10 mouse cellular contexts compared by ENCODE assay signal in the genomic region with DNA sequence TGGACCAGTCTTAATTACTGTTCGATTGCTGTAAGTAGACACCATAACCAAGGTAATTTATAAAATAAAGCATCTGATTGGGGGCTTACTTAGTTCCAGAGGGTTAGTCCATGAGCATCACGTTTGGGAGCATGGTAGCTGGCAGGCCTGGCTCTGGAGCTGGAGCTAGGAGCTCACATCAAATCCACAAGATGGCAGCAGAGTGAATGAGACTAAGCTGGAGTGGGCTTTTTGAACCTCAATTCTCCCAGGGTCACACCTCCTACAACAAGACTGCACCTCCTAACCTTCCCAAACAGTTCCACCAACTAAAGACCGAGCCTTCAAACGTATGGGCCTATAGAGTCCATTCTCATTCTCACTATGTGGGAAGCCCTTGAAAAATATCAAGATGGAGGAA.
DNase-seq lines count a peak whose midpoint lies in the region; ATAC-seq and TF ChIP-seq lines count a peak whose summit lies in the region.
"Had no signal": no experiment of that assay in that cellular context is flagged by ENCODE, and none has a peak within 500 bp of the region (broad histone marks: within the 10 kb centered on the region; RNA-seq: fewer than 3 reads in every experiment).

No protein-coding gene starts in this region.

- 0 out of 2 replicates have a peak, but pooled peaks have one; percentile 44 for ATAC-seq in granulocyte monocyte progenitor cell, adult 5-6 weeks (replicated peaks; ENCODE audit: poor library complexity, severe bottlenecking)
- no peak for ATAC-seq in frontal cortex, adult (ENCODE audit: low TSS enrichment)

- TF ChIP-seq CTCF in E14TG2a.4 (conservative IDR thresholded peaks at IDR 0.05; ENCODE audit: low read length), result 0 out of 2 replicates have a peak, but pooled peaks have one; percentile 16

- peaks cover 3% of the 10 kb centered on the region; the same call in 1 of the 2 replicates for H3K9me3 ChIP-seq in E14TG2a.4 (ENCODE audit: low read length)
- H3K9me3 ChIP-seq: megakaryocyte, embryonic 14.5 days had no signal

- H3K36me3 ChIP-seq in E14TG2a.4 (ENCODE audit: insufficient read depth, low read length), result no peaks in the 10 kb centered on the region

- H3K27me3 ChIP-seq in E14TG2a.4 (ENCODE audit: insufficient read depth, low read length), result no peaks in the 10 kb centered on the region; the same call in 1 of the 2 replicates

- peak; percentile 54 to 61 for DNase-seq in cerebellum, postnatal 14 days
- no peak for DNase-seq in cerebellum, adult 9-11 months
- DNase-seq in kidney, postnatal 14 days, result peak; percentile 16
- no peak for DNase-seq in kidney, adult 18-20 months
- no peak for DNase-seq in ovary, postnatal 14 days (ENCODE audit: low spot score)

- no peak overlapping the region for H3K4me3 ChIP-seq in E14TG2a.4 (replicated peaks; ENCODE audit: low read length)
- H3K4me3 ChIP-seq: erythroblast, embryonic 14.5 days; megakaryocyte, embryonic 14.5 days had no signal

- no peaks in the 10 kb centered on the region for H3K4me1 ChIP-seq in E14TG2a.4 (replicated peaks; ENCODE audit: low read depth, low read length)
- H3K4me1 ChIP-seq: megakaryocyte, embryonic 14.5 days had no signal

Comparison
In these comparisons a context has a peak if more than half of its experiments do, and no peak if none do; other contexts are left out.
1. DNase-seq: peak in cerebellum, postnatal 14 days (2 of 2) and kidney, postnatal 14 days (single experiment); none in cerebellum, adult 9-11 months (single experiment), kidney, adult 18-20 months (single experiment) and ovary, postnatal 14 days (single experiment).